Mouse (Mus musculus): ENCODE measurements around the gene Gm9887.
A peak's percentile ranks its signal among the peaks of the same experiment; 100 is the strongest.
"Not testable (repeated sequence)": the region's sequence is repeated elsewhere in the genome, so short reads cannot be mapped to it uniquely, and the experiment has no call there.

Gene Gm9887

GRCm38 (mm10) chr12:69371854-69372671 is at the start of gene Gm9887, which contains the start of gene Arf6:
Gene Gm9887 (minus strand): TSS chr12:69372458.
Gene Arf6 (plus strand): TSS chr12:69372150.
- DNase-seq (ENCODE audit: low spot score) = peak; percentile 100

DNA sequence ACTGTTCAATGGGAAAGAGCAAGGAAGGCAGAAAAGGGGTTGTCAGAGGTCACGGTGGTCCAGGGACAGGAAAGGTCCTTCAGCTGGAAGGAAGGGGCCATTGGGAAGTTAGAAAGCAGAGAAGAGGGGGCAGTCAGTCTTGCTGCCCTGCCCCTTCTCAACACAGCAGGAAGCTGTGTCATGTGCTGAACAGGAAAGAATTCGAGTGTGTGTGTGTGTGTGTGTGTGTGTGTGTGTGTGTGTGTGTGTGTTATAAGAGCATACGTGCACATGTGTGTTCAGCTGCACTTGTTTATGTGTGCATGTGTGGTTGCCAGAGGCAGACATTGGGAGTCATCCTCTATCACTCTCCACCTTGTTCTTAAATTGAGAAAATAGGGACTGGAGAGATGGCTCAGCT is 48.5 kb upstream of the Gm9887 start:
- no peak for DNase-seq (ENCODE audit: low spot score)

GRCm38 (mm10) chr12:69419606-69420005 is 47.3 kb upstream of the Gm9887 start:
- no peak for DNase-seq (ENCODE audit: low spot score)

GRCm38 (mm10) chr12:69419017-69419605 is 46.9 kb upstream of the Gm9887 start:
- no peak for DNase-seq (ENCODE audit: low spot score)

DNA sequence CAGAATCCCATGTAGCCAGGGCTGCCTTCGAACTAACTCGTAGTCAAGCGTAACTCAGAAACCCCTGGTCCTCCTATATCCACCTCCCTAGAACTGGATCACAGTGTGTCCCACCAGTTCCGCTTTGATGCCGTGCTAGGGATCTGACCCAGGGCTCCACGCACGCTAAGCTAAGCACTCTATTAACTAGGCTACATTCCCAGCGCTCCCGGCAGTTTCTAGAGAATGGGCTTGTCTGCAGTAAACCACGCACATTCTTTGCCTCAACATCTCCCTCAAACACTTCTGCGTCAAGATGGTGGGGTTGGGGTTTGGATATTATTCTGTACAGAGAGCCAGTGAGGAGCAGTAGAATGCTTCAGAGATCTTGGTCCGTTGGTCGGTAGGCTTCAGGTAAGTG is 46.3 kb upstream of the Gm9887 start:
- no peak for DNase-seq (ENCODE audit: low spot score)

DNA sequence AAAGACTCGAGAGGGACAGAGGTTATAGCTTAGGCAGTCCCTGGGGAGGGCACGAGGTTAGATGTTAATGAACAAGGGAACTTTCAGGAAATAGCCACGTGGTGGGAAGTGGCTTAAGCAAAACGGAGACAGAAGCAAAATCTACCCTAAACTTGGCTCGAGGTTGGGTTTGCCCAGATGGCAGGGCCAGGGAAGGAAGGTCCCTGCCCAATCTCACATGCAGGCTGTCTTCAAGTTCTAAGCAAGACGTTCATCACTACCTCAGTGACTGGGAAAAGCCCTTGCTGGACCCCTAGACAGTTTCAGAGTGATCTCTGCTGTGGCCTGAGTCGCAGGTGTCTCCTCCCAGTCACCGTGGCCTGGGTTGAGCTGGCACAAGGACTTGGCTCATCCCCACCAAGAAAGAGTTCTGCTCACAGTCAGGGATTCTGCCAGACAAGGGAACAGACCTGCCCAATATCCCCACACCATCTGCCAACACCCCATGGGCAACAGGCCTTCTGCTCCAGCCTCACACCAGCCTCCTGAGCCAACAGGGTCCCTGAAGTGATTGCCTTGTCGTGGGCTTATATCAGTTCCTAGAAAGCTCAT is 45.5 kb upstream of the Gm9887 start:
- no peak for DNase-seq (ENCODE audit: low spot score)

GRCm38 (mm10) chr12:69416793-69417192 is 44.5 kb upstream of the Gm9887 start:
- no peak for DNase-seq (ENCODE audit: low spot score)

GRCm38 (mm10) chr12:69414826-69415572 is 42.7 kb upstream of the Gm9887 start:
- DNase-seq (ENCODE audit: low spot score) = no peak

GRCm38 (mm10) chr12:69413303-69413702 is 41.0 kb upstream of the Gm9887 start:
- DNase-seq (ENCODE audit: low spot score) = no peak

- DNase-seq (ENCODE audit: low spot score) = no peak
These were observed 39.7 kb upstream of the Gm9887 start for GRCm38 (mm10) chr12:69411936-69412335.

GRCm38 (mm10) chr12:69410767-69411166 is 38.5 kb upstream of the Gm9887 start:
- DNase-seq (ENCODE audit: low spot score) = no peak

DNA sequence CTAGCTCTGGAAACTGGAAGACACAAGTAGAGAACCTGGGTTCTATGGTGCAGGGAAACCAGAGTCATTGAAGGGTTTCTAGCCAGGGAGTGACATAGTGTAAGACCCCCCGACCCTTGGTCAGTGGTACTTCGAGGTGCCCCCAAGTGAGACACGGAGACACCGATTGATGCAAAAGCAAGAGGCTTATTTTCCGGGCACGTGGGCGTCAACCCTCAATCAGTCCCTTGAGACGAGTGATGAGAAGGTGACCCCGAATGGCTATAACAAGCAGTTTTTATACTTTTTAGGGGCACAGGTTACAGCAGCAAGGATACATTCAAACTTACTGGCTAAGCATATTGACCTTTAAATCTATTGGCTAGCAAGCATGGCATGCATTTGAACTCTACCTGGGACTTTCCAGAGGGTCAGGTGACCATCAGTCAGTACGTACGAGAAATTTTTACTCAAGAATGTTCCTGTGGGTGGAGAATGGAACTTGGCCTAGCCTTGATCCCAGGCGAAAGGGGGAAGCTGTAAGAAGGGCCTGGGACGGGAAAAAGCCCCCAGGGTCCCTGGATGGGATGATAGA is 30.4 kb upstream of the Gm9887 start:
- DNase-seq (ENCODE audit: low spot score) = no peak

GRCm38 (mm10) chr12:69402100-69402499 is 29.8 kb upstream of the Gm9887 start:
- no peak for DNase-seq (ENCODE audit: low spot score)

DNA sequence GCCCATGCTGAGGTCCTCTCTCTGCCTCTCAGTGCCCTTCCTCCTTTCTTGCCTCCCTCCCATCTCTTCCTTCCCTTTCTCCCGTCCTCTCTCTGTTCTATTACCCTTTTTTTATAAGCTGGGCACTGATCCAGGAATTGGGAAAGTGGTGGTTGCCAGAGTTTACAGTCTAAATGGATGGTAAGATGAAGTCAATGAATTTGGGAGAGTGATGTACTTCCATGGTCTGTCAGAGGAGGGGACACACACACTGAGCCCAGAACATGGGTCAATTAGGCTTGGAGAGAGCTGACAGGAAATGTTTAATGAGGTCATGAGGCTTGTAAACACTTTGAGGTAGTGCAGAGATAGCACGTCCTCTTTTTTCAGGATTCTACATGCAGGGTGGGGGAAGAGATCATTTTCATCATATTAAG is 28.6 kb upstream of the Gm9887 start:
- DNase-seq (ENCODE audit: low spot score) = no peak

GRCm38 (mm10) chr12:69400367-69400766 is 28.1 kb upstream of the Gm9887 start:
- DNase-seq (ENCODE audit: low spot score) = no peak

GRCm38 (mm10) chr12:69394456-69394855 is 22.2 kb upstream of the Gm9887 start:
- no peak for DNase-seq (ENCODE audit: low spot score)

DNA sequence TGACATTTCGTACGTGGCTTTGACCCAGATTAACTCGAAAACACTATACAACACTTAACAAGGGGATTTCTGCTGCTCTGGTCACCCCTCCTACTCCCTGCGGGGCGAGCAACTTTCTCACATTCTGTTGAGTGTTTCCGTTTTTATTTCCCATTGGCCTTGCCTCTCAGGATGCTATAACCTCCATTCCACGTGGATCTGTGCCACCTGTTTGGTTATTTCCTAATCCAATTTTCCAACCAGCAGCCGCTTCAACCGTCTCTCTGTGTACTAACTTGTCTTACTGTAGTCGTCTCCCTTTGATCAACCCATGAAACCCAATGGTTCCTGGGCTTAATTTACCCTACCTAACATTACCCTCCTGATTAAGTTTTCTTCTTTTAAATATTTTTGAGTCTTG is 20.8 kb upstream of the Gm9887 start:
- no peak for DNase-seq (ENCODE audit: low spot score)

DNA sequence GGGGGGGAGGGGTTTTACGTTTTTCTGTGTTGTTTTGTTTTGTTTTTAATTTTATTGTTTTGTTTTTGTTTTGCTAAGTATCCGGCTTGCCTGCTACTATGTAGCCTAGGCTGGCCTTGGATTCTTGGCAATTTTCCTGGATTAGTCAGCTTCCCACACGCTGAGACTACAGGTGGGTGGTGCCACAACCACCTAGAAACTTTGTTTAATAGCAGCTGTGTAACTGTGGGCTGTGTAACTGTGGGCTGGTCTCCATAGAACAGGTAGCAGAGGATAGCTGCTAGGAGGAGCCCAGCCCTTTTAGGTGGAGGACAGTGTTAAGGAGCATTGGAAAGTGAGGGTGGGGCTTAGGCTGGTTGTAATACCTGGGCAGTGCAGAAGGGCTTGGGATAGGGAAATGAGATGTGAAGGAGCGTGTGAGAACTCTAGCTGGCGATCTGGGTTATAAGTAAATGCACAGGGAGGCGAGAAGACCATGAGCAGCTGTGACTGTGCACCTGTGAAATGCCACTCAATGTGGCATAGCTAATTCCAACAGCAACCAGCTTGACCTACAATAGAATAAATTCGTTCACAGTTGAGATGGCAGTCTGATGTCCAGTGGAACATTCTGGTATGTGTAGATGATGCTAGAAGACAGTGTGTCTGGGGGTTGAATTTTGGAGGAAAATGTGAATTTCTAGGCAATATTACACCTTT is 17.9 kb upstream of the Gm9887 start:
- DNase-seq (ENCODE audit: low spot score) = no peak

GRCm38 (mm10) chr12:69389273-69389938 is 17.1 kb upstream of the Gm9887 start:
- no peak for DNase-seq (ENCODE audit: low spot score)

DNA sequence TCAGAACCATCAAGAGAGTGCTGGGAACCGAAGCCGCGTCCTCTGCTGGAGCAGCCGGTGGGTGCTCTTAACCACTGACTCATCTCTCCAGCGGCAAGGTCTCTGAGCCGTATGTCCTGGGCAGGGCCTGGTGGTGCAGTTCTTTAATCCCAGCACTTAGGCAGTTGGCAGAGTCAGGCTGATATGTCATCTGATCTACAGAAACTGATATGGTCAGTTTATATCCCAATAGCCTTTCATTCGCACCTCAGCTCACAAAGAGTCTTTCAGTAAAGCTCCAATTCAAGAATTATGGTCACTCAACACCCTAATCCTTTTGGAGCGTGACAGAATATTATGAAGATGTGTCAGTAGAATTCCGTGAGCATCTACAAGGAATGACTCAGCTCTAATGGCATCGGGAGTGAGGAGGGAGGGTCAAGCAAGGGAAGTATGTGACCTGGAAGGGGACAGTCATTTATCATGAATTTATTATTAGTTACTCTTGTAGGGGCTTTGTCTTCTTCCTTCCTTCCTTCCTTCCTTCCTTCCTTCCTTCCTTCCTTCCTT is 16.1 kb upstream of the Gm9887 start:
- DNase-seq (ENCODE audit: low spot score) = no peak

DNA sequence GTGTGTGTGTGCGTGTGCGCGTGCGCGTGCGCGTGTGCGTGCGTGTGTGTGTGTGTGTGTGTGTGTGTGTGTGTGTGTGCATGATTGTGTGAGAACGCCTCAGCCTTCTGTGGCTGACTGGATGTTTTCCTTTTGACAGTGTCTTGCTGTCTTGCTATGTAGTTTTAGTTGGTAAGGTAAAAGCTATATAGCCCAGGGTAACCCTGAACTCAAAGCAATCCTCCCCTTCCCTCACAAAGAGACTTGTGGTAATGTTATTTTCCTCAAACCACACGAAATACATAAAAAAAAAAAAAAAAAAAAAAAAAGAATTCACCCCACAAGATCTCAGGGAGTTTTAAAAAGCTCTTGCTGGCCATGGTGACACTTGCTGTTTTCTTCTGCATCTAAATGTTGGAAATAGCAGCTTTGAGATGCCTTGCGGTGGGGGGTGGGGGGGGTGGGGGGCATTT is 14.0 kb upstream of the Gm9887 start:
- not testable (repeated sequence) for DNase-seq (ENCODE audit: low spot score)

Measured in testis, postnatal 10 days (tissue).